Mouse (Mus musculus) bone marrow macrophage, adult 2 months (primary cell): Measurements from ENCODE around the gene Nek6. TPM values are rescaled to one million over a fixed set of nuclear protein-coding genes. Genes with fewer than 3 reads are reported as not detected.
A peak's percentile ranks its signal among the peaks of the same experiment; 100 is the strongest.

ENCODE experiments used
- H3K27ac ChIP-seq: 2 replicates; pipeline ENCODE4 v1.5.1; 2012; ENCODE audit warnings: low read depth, low read length; ENCODE audit not compliant: insufficient read depth
- H3K4me1 ChIP-seq: 2 replicates; pipeline ENCODE4 v1.6.1; 2012; ENCODE audit warnings: low read length; ENCODE audit not compliant: control insufficient read depth, insufficient read depth
- H3K4me3 ChIP-seq: 2 replicates; pipeline ENCODE4 v1.5.1; 2012; ENCODE audit warnings: mild to moderate bottlenecking, low read length, moderate library complexity; ENCODE audit not compliant: insufficient read depth
- CTCF ChIP-seq: IDR thresholded peaks from 2 replicates; pipeline ENCODE4 v1.5.1; 2012; ENCODE audit warnings: low read depth, mild to moderate bottlenecking, low read length, moderate library complexity
- POLR2A ChIP-seq: IDR thresholded peaks from 2 replicates; pipeline ENCODE4 v1.6.1; 2012; ENCODE audit warnings: mild to moderate bottlenecking, low read depth, low read length, borderline replicate concordance
- polyA plus RNA-seq: library from polyadenylated mRNA; stranded (reverse); fragments of >200 nt; gene quantifications from 2 replicates; pipeline ENCODE4 v1.2.4, GENCODE M21; 2012; ENCODE audit not compliant: missing spikeins, insufficient read depth, insufficient read length

Nek6 gene
- polyA plus RNA-seq, 1 experiment, result 15.8 TPM

DNA sequence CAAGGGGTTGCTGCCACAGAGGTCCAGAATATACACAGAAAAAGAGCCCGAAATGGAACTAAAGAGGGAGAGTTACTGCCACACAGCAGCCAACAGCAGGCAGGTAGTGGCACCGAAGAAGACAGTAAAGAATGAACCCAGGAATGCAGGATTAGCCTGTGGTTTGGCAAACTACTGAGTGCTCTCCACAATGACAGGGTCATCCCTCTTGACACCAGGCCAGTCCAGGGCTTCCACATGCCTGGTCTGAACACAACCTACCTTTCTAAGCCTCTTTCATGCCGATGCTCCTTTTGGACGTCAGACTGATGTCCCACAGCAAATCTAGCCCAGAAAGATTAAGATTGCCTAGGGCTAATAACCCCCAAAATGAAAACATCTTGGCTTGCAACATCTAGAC, 117.4 kb downstream of the Nek6 start:
- no peak overlapping the region for H3K4me3 ChIP-seq
- no peaks in the 10 kb centered on the region for H3K4me1 ChIP-seq
- H3K27ac ChIP-seq, result no peak overlapping the region
- no peak for TF ChIP-seq CTCF
- no peak for TF ChIP-seq POLR2A

- Histone ChIP-seq H3K4me1 (no peaks in the 10 kb centered on the region), H3K4me3 (no peak overlapping the region), H3K27ac (no peak overlapping the region)
- TF ChIP-seq CTCF, result no peak
- no peak for TF ChIP-seq POLR2A
Observed at GRCm38 (mm10) chr2:38629451-38629850, 118.0 kb downstream of the Nek6 start.

DNA sequence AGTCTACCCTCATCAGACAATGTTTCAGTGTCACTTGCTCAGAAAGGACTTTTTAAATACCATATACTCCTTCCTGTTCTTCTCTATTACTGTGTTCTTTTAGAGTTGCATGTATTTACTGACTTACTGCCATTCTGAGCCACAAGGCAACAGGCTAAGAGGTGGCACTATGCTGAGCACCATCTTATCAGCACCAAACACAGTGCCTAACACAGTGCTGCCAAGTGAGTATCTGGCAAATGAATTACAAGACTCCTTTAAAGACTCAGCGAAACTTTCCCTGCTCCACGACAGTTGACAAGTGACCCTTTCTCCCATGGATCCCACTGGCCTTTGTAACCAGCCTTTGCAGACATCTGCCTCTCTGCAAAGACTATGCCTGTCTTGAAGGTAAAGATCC, 119.1 kb downstream of the Nek6 start:
- Histone ChIP-seq H3K27ac (no peak overlapping the region), H3K4me1 (no peaks in the 10 kb centered on the region), H3K4me3 (no peak overlapping the region)
- no peak for TF ChIP-seq CTCF
- TF ChIP-seq POLR2A, result no peak

GRCm38 (mm10) chr2:38637716-38638267, 126.3 kb downstream of the Nek6 start:
- TF ChIP-seq POLR2A, result no peak
- TF ChIP-seq CTCF, result peak; percentile 14; the same call in 1 of the 2 replicates
- H3K4me1 ChIP-seq, result peaks cover 2% of the 10 kb centered on the region

DNA sequence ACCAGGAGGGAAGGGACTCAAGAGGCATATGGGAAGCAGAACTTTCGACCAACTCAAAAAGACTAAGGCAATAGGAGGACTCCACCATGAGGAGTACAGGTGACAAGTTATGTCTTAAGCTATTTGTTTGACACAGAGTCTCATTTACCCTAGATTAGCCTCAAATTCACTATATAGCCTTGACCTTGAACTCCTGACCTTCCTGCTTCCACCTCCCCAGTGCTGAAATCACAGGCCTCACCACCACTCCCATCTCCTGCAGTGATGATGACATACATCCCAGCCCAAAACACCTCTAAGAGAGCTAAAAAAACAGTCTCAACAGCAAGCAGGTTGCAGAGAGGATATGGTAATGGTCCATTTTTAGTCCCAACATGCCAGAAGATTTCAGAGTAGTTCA, 130.3 kb downstream of the Nek6 start:
- Histone ChIP-seq H3K27ac (no peak overlapping the region), H3K4me3 (no peak overlapping the region), H3K4me1 (peaks cover 8% of the 10 kb centered on the region)
- TF ChIP-seq POLR2A (no peak), CTCF (no peak)

More at GRCm38 (mm10) chr2:38637716-38638267, 126.3 kb downstream of the Nek6 start:
- no peak overlapping the region for H3K4me3 ChIP-seq
- H3K27ac ChIP-seq, result no peak overlapping the region

DNA sequence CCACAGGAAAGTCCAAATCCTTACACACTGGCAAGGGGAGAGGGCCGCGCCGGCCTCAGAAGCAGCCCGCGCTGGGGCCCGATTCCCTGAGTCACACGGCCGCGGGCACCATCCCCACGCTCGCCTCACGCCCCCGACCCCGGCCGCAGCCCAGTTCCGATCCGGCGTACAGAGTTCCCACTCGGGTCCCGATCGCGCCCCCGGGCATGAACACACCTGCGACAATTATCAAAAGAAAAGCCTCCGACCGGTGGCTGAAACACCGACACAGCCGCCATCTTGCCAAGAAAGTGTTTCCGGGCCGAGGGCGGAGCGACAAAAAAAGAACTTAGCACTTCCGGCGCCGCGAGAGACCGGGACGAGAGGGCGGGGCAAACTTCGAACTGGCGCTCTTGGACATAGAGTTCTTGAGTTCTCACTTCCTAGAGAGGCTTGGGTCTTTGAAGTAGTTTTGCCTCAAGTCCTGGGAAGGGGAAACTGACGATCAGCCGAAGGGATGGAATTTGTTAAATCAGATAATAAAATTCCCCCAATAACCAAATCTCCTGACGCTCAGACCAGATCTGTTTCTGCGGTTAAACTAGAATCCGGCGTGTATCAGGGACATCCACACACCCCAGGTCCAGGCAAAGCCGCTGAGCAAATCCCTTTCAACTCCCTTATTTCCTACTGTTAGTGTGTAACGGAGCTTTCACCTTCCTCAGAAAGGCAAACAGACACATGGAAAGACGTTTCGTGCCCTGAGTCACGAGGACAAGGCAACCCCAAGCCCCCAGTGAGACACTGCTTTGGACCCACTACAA, 132.4 kb downstream of the Nek6 start, which contains the start of gene Psmb7:
Psmb7 (minus strand) TSS at position 463 of the 803 bp plus-strand sequence.
- Histone ChIP-seq H3K4me1 (peaks cover 8% of the 10 kb centered on the region), H3K4me3 (peak within 1 kb of the TSS; percentile 97), H3K27ac (peak within 1 kb of the TSS; percentile 48)
- TF ChIP-seq POLR2A (no peak), CTCF (no peak)

Other genes with a start within 250 kb of the Nek6 start
- 73.7 and 78.8 TPM in 2 replicates for gene Dennd1a, start 224.3 kb upstream of the Nek6 start, polyA plus RNA-seq
- 0.32 TPM in 1 of 2 replicates, not detected in the other for gene Lhx2, start 172.4 kb upstream of the Nek6 start, polyA plus RNA-seq
- 101 and 102 TPM in 2 replicates for gene Psmb7, start 132.4 kb downstream of the Nek6 start, polyA plus RNA-seq
- gene Nr5a1, start 202.9 kb downstream of the Nek6 start, polyA plus RNA-seq, result not detected in 2 replicates